Mouse (Mus musculus): ENCODE measurements around the gene C1ql4. TPM values are rescaled to one million over a fixed set of nuclear protein-coding genes. Genes with fewer than 3 reads are reported as not detected.

The C1ql4 gene
- total and polyA plus RNA-seq, 2 experiments from 2014 or later = 5.7 to 8.6 TPM

DNA sequence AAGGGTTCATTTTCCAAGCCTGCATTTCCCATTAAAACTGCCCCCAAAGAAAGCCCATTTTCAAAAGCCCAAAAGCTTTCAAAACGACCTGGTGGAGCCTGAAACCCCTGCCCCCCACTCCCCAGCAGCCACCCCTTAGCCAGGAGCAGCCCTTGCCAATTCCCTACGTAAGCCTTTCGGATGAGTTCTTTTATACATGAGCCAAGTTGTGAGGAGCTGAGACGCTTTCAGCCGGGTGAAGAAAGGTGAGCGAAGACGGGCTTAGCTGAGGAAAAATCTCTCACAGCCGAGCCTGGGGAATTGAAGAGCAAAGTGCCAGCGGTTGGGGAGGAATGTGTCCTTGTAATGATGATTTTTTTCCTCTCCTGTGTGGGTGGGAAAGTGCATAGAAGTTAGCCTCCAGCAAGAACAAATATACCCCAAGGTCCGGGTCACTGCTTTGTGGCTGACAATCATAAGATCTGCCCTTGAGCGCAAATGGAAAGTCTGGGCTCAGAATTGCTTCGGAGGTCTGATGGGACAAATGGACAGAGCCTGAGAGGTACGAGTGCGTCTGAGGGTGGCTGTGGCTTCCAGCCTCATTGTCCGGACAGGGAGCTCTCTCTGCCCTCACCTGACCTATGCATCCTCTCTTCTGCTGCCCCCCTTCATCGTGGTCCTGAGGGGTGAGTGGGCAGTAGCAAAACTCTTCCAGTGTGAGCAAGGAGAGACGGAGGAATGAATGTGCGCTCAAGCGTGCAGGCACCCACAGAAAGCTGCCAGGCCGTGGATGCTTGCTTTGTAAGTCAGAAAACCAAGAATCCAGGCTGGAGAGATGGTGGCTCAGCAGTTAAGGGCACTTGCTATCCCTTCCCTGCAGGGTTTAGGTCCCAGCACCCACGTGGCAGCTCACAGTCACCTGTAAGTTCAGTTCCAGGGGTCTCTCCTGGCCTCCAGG, 46.4 kb downstream of the C1ql4 start:
- Histone ChIP-seq H3K27ac (no peak overlapping the region), H3K9ac (replicated peaks; ENCODE audit: low read length) (no peak overlapping the region), H3K27me3 (ENCODE audit: insufficient read depth, low read length) (no peaks in the 10 kb centered on the region), H3K36me3 (ENCODE audit: insufficient read depth, low read length) (no peaks in the 10 kb centered on the region), H3K4me2 (ENCODE audit: low read depth, low read length) (peak overlapping the region; percentile 2; the same call in 1 of the 2 replicates), H3K9me3 (ENCODE audit: low read length) (no peaks in the 10 kb centered on the region), H3K4me3 (ENCODE audit: low read length) (no peak overlapping the region), H3K4me1 (ENCODE audit: insufficient read depth, low read length) (0 out of 2 replicates have a peak, but pooled peaks cover 3% of the 10 kb centered on the region)
- no peak for TF ChIP-seq CTCF (IDR thresholded peaks at IDR 0.05; ENCODE audit: low read depth)
- 30% methylated on average over 21 of the region's 21 CpGs for WGBS
- ATAC-seq = no peak
- DNase-seq (ENCODE audit: low spot score) = peak; percentile 39

- ATAC-seq (no peak), DNase-seq (ENCODE audit: low spot score) (peak; percentile 40)
- no peak overlapping the region for H3K4me3 ChIP-seq (ENCODE audit: low read length)
- H3K36me3 ChIP-seq (ENCODE audit: insufficient read depth, low read length) = no peaks in the 10 kb centered on the region
- no peaks in the 10 kb centered on the region for H3K27me3 ChIP-seq (ENCODE audit: insufficient read depth, low read length)
- H3K9ac ChIP-seq (replicated peaks; ENCODE audit: low read length) = no peak overlapping the region
- no peak overlapping the region for H3K27ac ChIP-seq
- peak; percentile 48 for TF ChIP-seq CTCF (IDR thresholded peaks at IDR 0.05; ENCODE audit: low read depth)
- H3K4me2 ChIP-seq (ENCODE audit: low read depth, low read length) = 0 out of 2 replicates have a peak overlapping the region, but pooled peaks have one; percentile 2
- H3K4me1 ChIP-seq (ENCODE audit: insufficient read depth, low read length) = 0 out of 2 replicates have a peak, but pooled peaks cover 3% of the 10 kb centered on the region
- H3K9me3 ChIP-seq (ENCODE audit: low read length) = no peaks in the 10 kb centered on the region
- WGBS = 71% methylated on average over 26 of the region's 26 CpGs
Observed at GRCm38 (mm10) chr15:99039996-99040919, 47.4 kb downstream of the C1ql4 start.

GRCm38 (mm10) chr15:99039306-99039705, 48.3 kb downstream of the C1ql4 start:
- ATAC-seq = no peak
- Histone ChIP-seq H3K4me2 (ENCODE audit: low read depth, low read length) (no peak overlapping the region), H3K36me3 (ENCODE audit: insufficient read depth, low read length) (no peaks in the 10 kb centered on the region), H3K9ac (replicated peaks; ENCODE audit: low read length) (no peak overlapping the region), H3K4me1 (ENCODE audit: insufficient read depth, low read length) (0 out of 2 replicates have a peak, but pooled peaks cover 3% of the 10 kb centered on the region), H3K27me3 (ENCODE audit: insufficient read depth, low read length) (no peaks in the 10 kb centered on the region), H3K4me3 (ENCODE audit: low read length) (no peak overlapping the region), H3K27ac (no peak overlapping the region), H3K9me3 (ENCODE audit: low read length) (no peaks in the 10 kb centered on the region)
- WGBS = 75% methylated on average over 4 of the region's 4 CpGs
- no peak for TF ChIP-seq CTCF (IDR thresholded peaks at IDR 0.05; ENCODE audit: low read depth)
- no peak for DNase-seq (ENCODE audit: low spot score)

GRCm38 (mm10) chr15:99038797-99039196, 48.8 kb downstream of the C1ql4 start:
- H3K27me3 ChIP-seq (ENCODE audit: insufficient read depth, low read length) = no peaks in the 10 kb centered on the region
- H3K9ac ChIP-seq (replicated peaks; ENCODE audit: low read length) = no peak overlapping the region
- no peaks in the 10 kb centered on the region for H3K9me3 ChIP-seq (ENCODE audit: low read length)
- no peak overlapping the region for H3K4me2 ChIP-seq (ENCODE audit: low read depth, low read length)
- 93% methylated on average over 5 of the region's 5 CpGs for WGBS
- DNase-seq (ENCODE audit: low spot score) (no peak), ATAC-seq (no peak)
- H3K27ac ChIP-seq = no peak overlapping the region
- H3K36me3 ChIP-seq (ENCODE audit: insufficient read depth, low read length) = no peaks in the 10 kb centered on the region
- no peak overlapping the region for H3K4me3 ChIP-seq (ENCODE audit: low read length)
- no peak for TF ChIP-seq CTCF (IDR thresholded peaks at IDR 0.05; ENCODE audit: low read depth)
- H3K4me1 ChIP-seq (ENCODE audit: insufficient read depth, low read length) = 0 out of 2 replicates have a peak, but pooled peaks cover 3% of the 10 kb centered on the region

GRCm38 (mm10) chr15:99038025-99038424, 49.6 kb downstream of the C1ql4 start:
- no peak overlapping the region for H3K4me2 ChIP-seq (ENCODE audit: low read depth, low read length)
- no peaks in the 10 kb centered on the region for H3K27me3 ChIP-seq (ENCODE audit: insufficient read depth, low read length)
- WGBS = 95% methylated on average over 1 of the region's 1 CpGs
- no peak overlapping the region for H3K4me3 ChIP-seq (ENCODE audit: low read length)
- no peaks in the 10 kb centered on the region for H3K9me3 ChIP-seq (ENCODE audit: low read length)
- DNase-seq (ENCODE audit: low spot score) (no peak), ATAC-seq (no peak)
- no peak for TF ChIP-seq CTCF (IDR thresholded peaks at IDR 0.05; ENCODE audit: low read depth)
- 0 out of 2 replicates have a peak, but pooled peaks cover 3% of the 10 kb centered on the region for H3K4me1 ChIP-seq (ENCODE audit: insufficient read depth, low read length)
- no peak overlapping the region for H3K9ac ChIP-seq (replicated peaks; ENCODE audit: low read length)
- H3K36me3 ChIP-seq (ENCODE audit: insufficient read depth, low read length) = no peaks in the 10 kb centered on the region
- H3K27ac ChIP-seq = no peak overlapping the region

DNA sequence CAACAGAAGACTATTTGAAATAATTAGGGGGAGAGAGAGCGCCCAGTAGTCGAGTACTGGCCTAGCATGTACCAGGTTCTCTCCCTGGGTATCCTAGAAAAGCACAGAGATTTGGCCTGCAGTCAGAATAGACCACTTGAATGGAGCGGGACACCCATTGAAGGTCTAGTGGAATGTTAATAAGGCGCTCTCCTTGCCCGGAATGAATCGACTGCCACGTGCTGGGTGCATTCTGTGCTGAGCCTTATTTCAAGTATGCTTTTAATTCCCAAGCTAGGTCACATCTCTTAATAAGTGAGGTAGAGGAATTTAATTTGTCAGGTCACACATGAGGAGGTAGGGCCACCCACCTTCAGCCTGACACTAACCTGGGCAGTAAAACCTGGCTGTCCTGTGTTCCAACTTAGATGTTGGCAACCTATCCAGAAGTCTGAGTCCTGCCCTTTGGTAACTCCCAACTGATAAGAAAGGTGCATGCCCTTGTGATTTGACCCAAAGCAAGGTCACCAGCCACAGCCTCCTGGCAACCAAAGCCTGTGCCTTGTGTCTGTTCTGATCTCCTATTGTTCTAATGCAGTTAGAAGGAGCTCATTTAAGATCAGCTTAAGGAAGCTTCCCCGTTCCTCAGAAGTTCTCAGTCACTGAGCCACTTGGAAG, 51.2 kb downstream of the C1ql4 start:
- Histone ChIP-seq H3K9me3 (ENCODE audit: low read length) (no peaks in the 10 kb centered on the region), H3K4me2 (ENCODE audit: low read depth, low read length) (no peak overlapping the region), H3K4me3 (ENCODE audit: low read length) (no peak overlapping the region), H3K9ac (replicated peaks; ENCODE audit: low read length) (no peak overlapping the region), H3K27ac (no peak overlapping the region), H3K4me1 (ENCODE audit: insufficient read depth, low read length) (0 out of 2 replicates have a peak, but pooled peaks cover 3% of the 10 kb centered on the region), H3K36me3 (ENCODE audit: insufficient read depth, low read length) (no peaks in the 10 kb centered on the region), H3K27me3 (ENCODE audit: insufficient read depth, low read length) (no peaks in the 10 kb centered on the region)
- WGBS = 83% methylated on average over 8 of the region's 8 CpGs
- DNase-seq (ENCODE audit: low spot score) = no peak
- no peak for ATAC-seq
- no peak for TF ChIP-seq CTCF (IDR thresholded peaks at IDR 0.05; ENCODE audit: low read depth)

Data from hindbrain, postnatal 0 days (tissue).